Mouse (Mus musculus): ENCODE data around the gene Sept12.

- TF ChIP-seq GATA1 (IDR thresholded peaks at IDR 0.05; ENCODE audit: borderline replicate concordance, low read length) (no peak), FLI1 (IDR thresholded peaks at IDR 0.05; ENCODE audit: low read length) (no peak)
Observed at GRCm38 (mm10) chr16:5007492-5007891, 9.8 kb upstream of the Sept12 start.

Measured in megakaryocyte, embryonic 14.5 days (primary cell).